In the genomic region with DNA sequence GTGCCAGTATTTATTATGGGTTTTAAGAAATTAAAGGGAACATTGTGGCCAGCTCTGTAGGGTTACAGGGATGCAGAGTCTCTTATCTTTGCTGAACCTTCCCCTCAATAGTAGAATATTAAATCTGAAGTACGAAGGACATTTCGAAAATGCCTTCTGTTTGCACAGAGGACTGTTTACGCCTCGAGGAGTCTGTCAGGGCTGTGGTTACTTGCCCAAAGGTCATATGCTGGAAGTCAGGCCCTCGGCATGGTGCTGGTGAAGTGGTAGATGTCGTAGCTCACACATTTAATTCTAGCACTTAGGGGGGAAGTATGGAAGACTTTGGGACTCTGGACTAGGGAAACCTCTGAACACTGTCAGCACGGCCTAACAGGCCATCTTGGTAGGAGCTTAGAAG, we compare ENCODE assay signal across 27 mouse cellular contexts.
DNase-seq lines count a peak whose midpoint lies in the region; ATAC-seq and TF ChIP-seq lines count a peak whose summit lies in the region.
"Had no signal": no experiment of that assay in that cellular context is flagged by ENCODE, and none has a peak within 500 bp of the region (broad histone marks: within the 10 kb centered on the region; RNA-seq: fewer than 3 reads in every experiment).

No protein-coding gene starts in this region.

- ATAC-seq in kidney, embryonic 14.5 days (ENCODE audit: low FRiP score, low TSS enrichment) = no peak
- ATAC-seq: activated CD4-positive, CD25-positive, alpha-beta regulatory T cell, adult 4 months; CD4-positive, CD25-positive, alpha-beta regulatory T cell, adult 4 months; forebrain, embryonic 14.5 days; forebrain, embryonic 16.5 days; Patski had no signal

- H3K4me1 ChIP-seq in kidney, adult 2 months (ENCODE audit: control insufficient read depth, insufficient read depth, low read length) = peaks cover 5% of the 10 kb centered on the region; the same call in 1 of the 2 replicates
- no peaks in the 10 kb centered on the region for H3K4me1 ChIP-seq in kidney, embryonic 14.5 days (ENCODE audit: control insufficient read depth, insufficient read depth, low read length)
- peaks cover 1% of the 10 kb centered on the region for H3K4me1 ChIP-seq in liver, adult 2 months (ENCODE audit: control insufficient read depth, insufficient read depth, low read length)
- H3K4me1 ChIP-seq: embryonic facial prominence, embryonic 13.5 days had no signal

- no peaks in the 10 kb centered on the region for H3K79me2 ChIP-seq in liver, adult 2 months (ENCODE audit: control insufficient read depth, insufficient read depth, low read length)

- no peak for TF ChIP-seq POLR2A in kidney, adult 2 months (IDR thresholded peaks at IDR 0.05; ENCODE audit: low read depth, low read length)
- TF ChIP-seq POLR2A in liver, adult 2 months (IDR thresholded peaks at IDR 0.05; ENCODE audit: extremely low read depth, insufficient read depth, low read length) = no peak

- DNase-seq in kidney, adult 2 months = peak; percentile 56
- peak; percentile 67 for DNase-seq in liver, adult 2 months (ENCODE audit: extremely low read depth, low read depth, low spot score)
- no peak for DNase-seq in liver
- DNase-seq in yolk sac, embryonic 10.5 days (ENCODE audit: low spot score) = peak; percentile 58
- no peak for DNase-seq in heart, postnatal 4 days
- DNase-seq: adrenal gland, adult 2 months; adrenal gland, postnatal 10 days; adrenal gland, postnatal 25 days; B cell, adult 2 months; cerebellum, adult 11-12 months; cerebellum, adult 2 months; cerebellum, adult 9-10 months; cerebellum, postnatal 14 days; cerebellum, postnatal 36 days; embryo, embryonic 11 days had no signal

- no peak overlapping the region for H3K4me3 ChIP-seq in kidney, adult 2 months (ENCODE audit: insufficient read depth, low read depth, low read length)
- no peak overlapping the region for H3K4me3 ChIP-seq in kidney, embryonic 14.5 days (ENCODE audit: low read length)
- H3K4me3 ChIP-seq in liver, adult 2 months (ENCODE audit: insufficient read depth, low read depth, low read length) = no peak overlapping the region
- H3K4me3 ChIP-seq: embryonic facial prominence, embryonic 13.5 days; embryonic facial prominence, embryonic 15.5 days; erythroblast, embryonic 14.5 days; forebrain, embryonic 10.5 days; forebrain, embryonic 12.5 days had no signal

- no peak overlapping the region for H3K4me2 ChIP-seq in kidney, embryonic 14.5 days (replicated peaks; ENCODE audit: low read depth, low read length)
- H3K4me2 ChIP-seq: embryonic facial prominence, embryonic 13.5 days; embryonic facial prominence, embryonic 15.5 days; forebrain, embryonic 12.5 days had no signal

- H3K36me3 ChIP-seq in kidney, adult 2 months (ENCODE audit: control insufficient read depth, insufficient read depth, low read length) = peaks cover 2% of the 10 kb centered on the region; the same call in 1 of the 2 replicates
- H3K36me3 ChIP-seq in kidney, embryonic 14.5 days (ENCODE audit: control insufficient read depth, insufficient read depth, low read length) = peaks cover 60% of the 10 kb centered on the region; the same call in 1 of the 2 replicates
- peaks cover 52% of the 10 kb centered on the region for H3K36me3 ChIP-seq in liver, adult 2 months (ENCODE audit: control insufficient read depth, insufficient read depth, low read length)

- H3K9ac ChIP-seq in kidney, embryonic 14.5 days (ENCODE audit: low read depth, low read length) = no peak overlapping the region
- no peak overlapping the region for H3K9ac ChIP-seq in liver, adult 2 months (ENCODE audit: low read depth, low read length)
- H3K9ac ChIP-seq: embryonic facial prominence, embryonic 13.5 days; embryonic facial prominence, embryonic 15.5 days; forebrain, embryonic 12.5 days had no signal

- H3K9me3 ChIP-seq in kidney, embryonic 14.5 days (ENCODE audit: control insufficient read depth, low read length) = no peaks in the 10 kb centered on the region
- H3K9me3 ChIP-seq: embryonic facial prominence, embryonic 13.5 days; embryonic facial prominence, embryonic 15.5 days; forebrain, embryonic 10.5 days; forebrain, embryonic 12.5 days had no signal

- peak overlapping the region; percentile 61 for H3K27ac ChIP-seq in kidney, adult 2 months (ENCODE audit: insufficient read depth, low read depth, low read length)
- H3K27ac ChIP-seq in kidney, embryonic 14.5 days (ENCODE audit: low read depth, low read length) = no peak overlapping the region
- H3K27ac ChIP-seq in liver, adult 2 months (replicated peaks; ENCODE audit: insufficient read depth, low read depth, low read length) = no peak overlapping the region
- H3K27ac ChIP-seq: embryonic facial prominence, embryonic 13.5 days; embryonic facial prominence, embryonic 15.5 days; forebrain, embryonic 10.5 days; forebrain, embryonic 12.5 days had no signal

- WGBS in kidney, adult 2 months = 61% methylated on average over 7 of the region's 7 CpGs
- 89% methylated on average over 7 of the region's 7 CpGs for WGBS in kidney, embryonic 14.5 days
- 64% methylated on average over 7 of the region's 7 CpGs for WGBS in liver, adult 2 months

- no peaks in the 10 kb centered on the region for H3K27me3 ChIP-seq in kidney, adult 2 months (replicated peaks; ENCODE audit: control insufficient read depth, insufficient read depth, low read length)
- H3K27me3 ChIP-seq in kidney, embryonic 14.5 days (ENCODE audit: control insufficient read depth, insufficient read depth, low read length) = no peaks in the 10 kb centered on the region
- no peaks in the 10 kb centered on the region for H3K27me3 ChIP-seq in liver, adult 2 months (ENCODE audit: control insufficient read depth, insufficient read depth, low read length)
- H3K27me3 ChIP-seq: CH12.LX; embryonic facial prominence, embryonic 13.5 days; embryonic facial prominence, embryonic 15.5 days; forebrain, embryonic 12.5 days; Patski had no signal

- no peak for TF ChIP-seq CTCF in kidney, adult 2 months (conservative IDR thresholded peaks at IDR 0.05; ENCODE audit: insufficient read depth, insufficient read length, low read depth, low read length)
- no peak for TF ChIP-seq CTCF in liver, adult 2 months (IDR thresholded peaks at IDR 0.05; ENCODE audit: low read depth, low read length)

Comparison
In these comparisons a context has a peak if more than half of its experiments do, and no peak if none do; other contexts are left out.
1. DNase-seq: peak in kidney, adult 2 months (single experiment), liver, adult 2 months (single experiment) and yolk sac, embryonic 10.5 days (single experiment); none in liver (single experiment) and heart, postnatal 4 days (single experiment).